Mouse (Mus musculus): Measurements from ENCODE around the gene Ubash3a. TPM values are rescaled to one million over a fixed set of nuclear protein-coding genes. Genes with fewer than 3 reads are reported as not detected.

The Ubash3a gene
- polyA plus RNA-seq (2017; shearing (Covaris generic)): 297 TPM

GRCm38 (mm10) chr17:31207771-31208334, at the start of gene Ubash3a:
TSS of gene Ubash3a (plus strand) at chr17:31207873.

GRCm38 (mm10) chr17:31165127-31165526, 42.5 kb upstream of the Ubash3a start, which contains the start of gene Tff1:
TSS of gene Tff1 (minus strand) at chr17:31165277.

GRCm38 (mm10) chr17:31198877-31199276, 8.8 kb upstream of the Ubash3a start, which contains the start of gene Tmprss3:
TSS of gene Tmprss3 (minus strand) at chr17:31198977.

GRCm38 (mm10) chr17:31276922-31277918, 69.5 kb downstream of the Ubash3a start, which contains the start of gene Rsph1:
TSS of gene Rsph1 (minus strand) at chr17:31277383.

GRCm38 (mm10) chr17:31286492-31286891, 78.8 kb downstream of the Ubash3a start, which contains the start of gene Slc37a1:
TSS of gene Slc37a1 (plus strand) at chr17:31286792.

Other genes starting within 250 kb of the Ubash3a start
- gene Abcg1, start 150.2 kb upstream of the Ubash3a start, polyA plus RNA-seq (2017; shearing (Covaris generic)): 65.7 TPM
- gene Tff3, start 78.2 kb upstream of the Ubash3a start, polyA plus RNA-seq (2017; shearing (Covaris generic)): not detected
- gene Tff2, start 63.6 kb upstream of the Ubash3a start, polyA plus RNA-seq (2017; shearing (Covaris generic)): not detected
- gene Tff1, start 42.6 kb upstream of the Ubash3a start, polyA plus RNA-seq (2017; shearing (Covaris generic)): not detected
- 1.1 TPM for gene Tmprss3, start 8.9 kb upstream of the Ubash3a start, polyA plus RNA-seq (2017; shearing (Covaris generic))
- 1.9 TPM for gene Rsph1, start 69.5 kb downstream of the Ubash3a start, polyA plus RNA-seq (2017; shearing (Covaris generic))
- gene Slc37a1, start 78.9 kb downstream of the Ubash3a start, polyA plus RNA-seq (2017; shearing (Covaris generic)): 48.6 TPM
- not detected for gene Pde9a, start 178.3 kb downstream of the Ubash3a start, polyA plus RNA-seq (2017; shearing (Covaris generic))

Data from activated CD4-positive, CD25-positive, alpha-beta regulatory T cell, adult 9 weeks (primary cell).